Mouse (Mus musculus) left cerebral cortex, adult 8-10 months (tissue): Measurements from ENCODE around the gene Ifnar2. TPM values are rescaled to one million over a fixed set of nuclear protein-coding genes. Genes with fewer than 3 reads are reported as not detected.

Experiments
- DNase-seq, 2 experiments: peaks; one replicate each; pipeline ENCODE4 v3.0.0; 2022; ENCODE audit warnings: low spot score in 2 of 2
- total RNA-seq, 4 experiments: library from RNA; stranded (reverse); gene quantifications; 2 replicates each; pipeline ENCODE4 v1.2.4; 2022

The Ifnar2 gene
- total RNA-seq: 10 to 100 TPM; 20.8 to 40.4 (median 27.7) TPM

- peak; percentile 68 to 71 for DNase-seq
These were observed at the start of gene Ifnar2 for GRCm38 (mm10) chr16:91372577-91373472. Ifnar2 (plus strand) TSS chr16:91372783.

DNA sequence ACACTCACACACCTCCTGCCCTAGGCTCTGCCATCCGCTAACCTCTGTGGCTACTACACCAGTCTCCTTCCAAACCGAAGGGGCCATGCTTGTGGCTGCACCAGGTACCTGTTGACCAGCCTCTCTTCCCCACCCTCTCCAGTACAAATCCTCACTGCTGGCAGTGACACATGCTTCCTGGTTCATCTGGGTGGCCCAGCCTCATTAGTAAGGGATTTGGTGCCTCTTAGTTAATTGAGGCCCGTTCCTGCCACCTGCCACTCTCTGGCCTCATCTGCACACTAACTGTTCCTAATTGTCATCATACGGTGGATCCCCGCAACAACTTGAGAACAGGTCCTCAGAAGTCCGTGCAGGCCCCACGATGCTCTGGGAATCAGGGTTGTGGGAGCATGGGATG lies 45.0 kb upstream of the Ifnar2 start:
- DNase-seq: no peak

- no peak for DNase-seq
These were observed 43.7 kb upstream of the Ifnar2 start for GRCm38 (mm10) chr16:91328922-91329321.

DNA sequence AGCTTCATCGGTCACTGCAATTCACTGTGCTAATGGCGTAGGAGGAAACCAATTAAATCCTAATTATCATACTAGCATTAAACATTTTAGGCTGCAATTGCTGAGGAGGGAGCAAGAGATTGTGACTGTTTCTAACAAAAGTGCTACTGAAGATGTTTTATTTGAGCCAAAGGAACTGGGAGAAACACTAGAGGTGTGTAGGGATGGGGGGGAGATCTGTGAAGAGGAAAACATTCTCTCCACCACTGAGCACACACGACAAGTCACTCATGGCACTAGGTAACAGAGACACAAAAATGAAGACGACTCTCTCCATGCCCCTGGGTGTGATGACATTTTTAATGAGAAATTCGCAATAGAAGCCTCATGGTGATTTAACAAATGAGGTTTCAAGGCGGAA lies 42.1 kb upstream of the Ifnar2 start:
- no peak for DNase-seq

DNA sequence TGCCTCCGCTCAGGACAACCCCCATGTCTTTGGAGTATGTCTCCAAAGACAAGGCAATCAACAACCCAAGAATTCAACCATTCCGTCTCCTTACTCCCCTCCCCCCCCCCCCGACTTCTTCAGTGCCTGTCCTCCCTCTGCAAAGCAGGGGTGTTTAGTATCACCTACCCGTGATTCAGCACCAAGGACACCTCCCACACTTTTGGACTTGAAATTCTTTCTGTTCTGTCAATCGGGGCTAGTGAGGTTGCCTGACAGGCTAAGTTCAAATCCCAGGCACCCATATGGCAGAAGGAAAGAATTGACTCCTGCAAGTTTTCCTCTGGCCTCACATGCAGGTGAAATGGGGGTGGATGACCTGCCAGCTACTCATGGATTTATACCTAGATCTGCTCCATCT lies 41.4 kb upstream of the Ifnar2 start:
- DNase-seq: no peak

DNA sequence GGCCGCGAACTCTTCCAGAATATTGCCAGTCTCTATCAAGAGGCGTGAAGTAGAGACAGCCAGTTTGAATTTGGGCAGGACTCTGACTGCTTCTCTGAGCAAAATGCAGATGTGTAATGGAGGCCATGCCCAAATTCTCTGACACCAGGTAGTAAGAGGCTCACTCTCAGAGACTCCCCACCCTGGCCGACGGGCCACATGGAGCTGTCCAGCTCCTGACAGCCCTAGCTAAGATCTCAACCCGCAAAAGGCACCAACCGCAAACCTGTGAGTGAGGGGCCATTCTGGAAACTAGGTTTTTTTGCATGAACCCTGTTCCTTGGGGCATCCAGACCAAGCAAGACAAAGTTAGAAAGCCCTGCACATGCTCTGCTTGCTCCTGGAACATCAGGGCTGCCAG lies 39.7 kb upstream of the Ifnar2 start:
- DNase-seq: no peak

- no peak for DNase-seq
These were observed 38.2 kb upstream of the Ifnar2 start for GRCm38 (mm10) chr16:91334190-91334893.

- no peak for DNase-seq
These were observed 35.8 kb upstream of the Ifnar2 start for GRCm38 (mm10) chr16:91336753-91337152.

GRCm38 (mm10) chr16:91337480-91337879 lies 35.1 kb upstream of the Ifnar2 start:
- DNase-seq: no peak

DNA sequence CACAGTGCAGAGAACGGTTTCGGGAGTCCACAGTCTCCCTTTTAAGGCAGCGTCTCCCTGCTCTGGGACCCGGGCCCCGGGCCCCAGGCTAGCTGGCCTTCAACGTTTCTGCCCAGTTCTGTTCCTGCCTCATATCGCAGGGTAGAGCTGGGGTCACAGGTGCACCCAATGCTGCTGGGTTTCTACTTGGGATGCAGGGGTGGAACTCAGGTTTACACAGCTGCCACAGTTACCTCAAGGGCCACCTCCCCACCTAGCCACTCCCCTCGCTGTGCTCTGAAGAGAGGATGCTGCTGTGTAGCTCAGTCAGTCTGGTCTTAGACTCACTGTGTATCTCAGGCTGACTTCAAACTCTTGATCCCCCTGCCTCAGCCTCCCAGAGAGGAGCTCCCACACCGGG lies 26.1 kb upstream of the Ifnar2 start:
- DNase-seq: no peak

DNA sequence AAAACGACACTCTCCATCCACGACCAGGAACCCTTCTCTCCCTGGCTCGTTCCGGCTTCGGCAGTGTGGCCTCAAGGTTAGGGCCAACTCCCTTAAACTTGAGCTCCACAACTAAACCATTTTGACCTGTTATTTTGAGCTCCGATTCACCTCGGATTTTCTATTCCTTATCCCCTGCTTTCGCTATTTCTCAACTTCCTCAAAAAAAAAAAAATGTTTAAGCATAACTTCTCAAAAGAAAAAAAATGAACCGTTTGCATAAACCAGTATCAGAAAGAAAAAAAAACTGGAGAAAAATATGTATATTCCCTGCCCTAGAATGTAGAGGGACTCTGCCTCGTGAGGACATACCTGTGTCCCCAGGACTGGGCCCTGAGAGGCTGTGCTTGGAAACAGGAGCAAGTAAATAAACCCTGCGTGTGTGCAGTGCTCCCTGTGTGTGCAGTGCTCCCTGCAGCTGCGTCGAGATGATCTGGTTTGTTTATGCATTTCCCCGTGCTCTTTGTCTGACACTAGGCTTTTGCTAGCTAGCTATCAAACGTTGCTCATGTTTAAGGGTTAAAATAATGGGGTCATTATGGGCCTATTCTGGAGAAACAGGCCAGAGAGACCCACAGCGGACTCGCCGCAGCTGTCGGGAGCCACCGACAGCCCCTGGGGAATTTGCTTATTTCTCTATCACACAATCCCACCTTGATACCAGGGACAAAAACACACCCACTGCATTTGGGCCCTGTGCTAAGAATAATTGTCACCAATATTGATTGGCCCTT lies 24.9 kb upstream of the Ifnar2 start:
- DNase-seq: no peak

DNA sequence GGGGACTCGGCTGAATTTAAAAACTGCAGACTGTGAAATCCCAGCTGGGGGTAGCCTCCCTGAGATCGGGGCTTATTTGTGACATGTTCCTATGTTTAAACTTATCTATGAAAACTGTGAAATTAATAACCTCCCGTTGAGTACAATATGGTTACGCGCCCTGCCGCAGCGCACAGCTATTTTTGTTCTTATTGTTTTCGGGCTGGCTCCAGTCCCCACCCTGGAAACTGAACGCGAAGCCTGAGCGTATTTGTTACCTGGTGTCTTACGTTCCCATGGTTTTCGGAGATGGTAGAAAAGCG lies 24.4 kb upstream of the Ifnar2 start:
- no peak for DNase-seq

DNA sequence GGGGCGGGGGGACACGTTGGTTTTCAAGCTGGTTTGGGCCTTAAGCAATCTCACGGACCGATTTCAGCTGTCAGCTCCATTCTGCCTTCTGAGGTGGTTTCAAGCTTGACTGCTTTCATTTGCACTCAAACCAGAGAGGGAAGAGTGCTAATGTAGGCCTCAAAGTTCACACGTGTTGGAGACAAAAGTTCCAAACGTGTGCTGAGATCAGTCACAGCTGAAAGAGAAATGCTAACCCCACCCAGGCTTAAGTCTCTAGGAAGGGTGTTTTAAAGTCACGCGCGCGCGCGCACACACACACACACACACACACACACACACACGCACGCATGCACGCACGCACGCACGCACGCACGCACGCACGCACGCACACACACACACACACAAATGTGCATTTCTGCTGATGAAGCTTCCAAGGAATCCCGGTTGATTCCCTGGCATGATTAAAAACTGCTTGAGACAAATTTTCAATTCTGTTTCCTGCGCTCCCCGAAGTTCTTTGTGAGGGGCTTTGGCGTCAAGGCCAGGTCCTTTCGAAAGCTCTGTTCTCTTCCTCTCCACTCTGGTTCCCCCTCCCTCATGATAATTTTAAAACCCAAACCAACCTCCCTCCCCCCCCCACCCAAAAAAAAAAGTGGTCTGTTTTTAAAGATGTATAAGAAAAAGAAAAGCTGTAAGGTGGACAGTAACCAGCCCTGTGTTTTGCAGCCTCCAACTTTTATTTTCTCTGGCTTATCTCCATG lies 23.8 kb upstream of the Ifnar2 start:
- DNase-seq: no peak

DNA sequence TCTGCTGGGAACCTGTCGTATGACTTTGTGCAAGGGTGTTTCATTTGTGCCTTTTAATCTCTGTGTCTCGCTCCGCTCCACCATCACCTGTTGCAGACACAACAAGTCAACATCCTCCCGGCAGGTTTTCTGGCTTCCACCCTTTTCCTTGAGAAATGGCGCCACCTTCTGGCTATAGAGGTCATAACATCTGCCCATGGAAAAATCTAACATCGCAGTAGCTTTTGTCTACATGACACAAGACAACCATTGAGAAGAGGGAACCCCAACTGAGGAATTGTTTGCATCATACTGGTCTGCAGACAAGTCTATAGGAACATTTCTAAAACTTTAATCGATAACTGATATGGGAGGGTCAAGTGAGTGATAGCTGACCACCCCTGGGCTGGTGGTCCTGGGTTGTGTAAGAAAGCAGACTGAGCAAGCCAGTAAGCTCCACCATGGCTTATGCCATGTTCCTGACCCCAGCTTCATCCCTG lies 20.5 kb upstream of the Ifnar2 start:
- peak; percentile 56 to 60 for DNase-seq

GRCm38 (mm10) chr16:91352749-91353148 lies 19.8 kb upstream of the Ifnar2 start:
- DNase-seq: peak in 1 of 2 experiments; percentile 20

GRCm38 (mm10) chr16:91353177-91353576 lies 19.4 kb upstream of the Ifnar2 start:
- DNase-seq: no peak

DNA sequence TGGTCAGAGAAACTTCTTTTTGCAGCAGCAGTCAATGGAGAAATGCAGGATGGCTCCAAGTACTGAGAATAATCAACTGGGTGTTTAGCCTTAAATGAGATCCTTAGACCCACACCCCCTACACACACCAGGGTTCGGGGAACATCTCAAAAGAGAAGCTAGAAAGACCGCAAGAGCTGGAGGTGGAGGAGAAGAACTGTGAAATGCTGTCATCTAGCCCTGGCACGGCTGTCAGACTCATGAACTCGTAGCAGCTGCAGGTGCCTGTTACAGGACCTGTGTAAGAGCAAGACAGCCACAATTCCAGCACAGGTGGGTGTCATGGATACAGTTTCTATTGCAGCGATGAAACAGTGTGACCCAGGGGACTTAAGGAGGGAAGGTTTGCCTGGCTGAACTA lies 18.9 kb upstream of the Ifnar2 start:
- DNase-seq: no peak

GRCm38 (mm10) chr16:91354599-91354998 lies 18.0 kb upstream of the Ifnar2 start:
- no peak for DNase-seq

- no peak for DNase-seq
These were observed 17.4 kb upstream of the Ifnar2 start for GRCm38 (mm10) chr16:91355160-91355559.

- no peak for DNase-seq
These were observed 15.6 kb upstream of the Ifnar2 start for GRCm38 (mm10) chr16:91356760-91357525.

GRCm38 (mm10) chr16:91357526-91357900 lies 15.1 kb upstream of the Ifnar2 start:
- no peak for DNase-seq
